Mouse (Mus musculus) liver, embryonic 13.5 days (tissue): ENCODE data around the gene Myog. TPM values are rescaled to one million over a fixed set of nuclear protein-coding genes. Genes with fewer than 3 reads are reported as not detected.

Experiments used
- polyA plus RNA-seq: library from polyadenylated mRNA; unstranded; fragments of >200 nt; fragmentation: Nextera tagmentation; extraction: Ambion mirVana; gene quantifications from 2 replicates; pipeline ENCODE4 v1.2.1, GENCODE M21; 2015

The Myog gene
- polyA plus RNA-seq, 1 experiment from 2014 or later: 4.1 TPM

Other genes starting within 250 kb of the Myog start
- gene Btg2, start 210.9 kb upstream of the Myog start, polyA plus RNA-seq: 79.6 and 89.1 TPM in 2 replicates
- 0.08 and 0.12 TPM in 2 replicates for gene Chit1, start 178.7 kb upstream of the Myog start, polyA plus RNA-seq
- 1.8 and 2.4 TPM in 2 replicates for gene Chil1, start 107.8 kb upstream of the Myog start, polyA plus RNA-seq
- 1.6 and 1.9 TPM in 2 replicates for gene Mybph, start 96.5 kb upstream of the Myog start, polyA plus RNA-seq
- 0.12 and 0.13 TPM in 2 replicates for gene Adora1, start 54.6 kb upstream of the Myog start, polyA plus RNA-seq
- 1.1 and 1.2 TPM in 2 replicates for gene Ppfia4, start 42.9 kb downstream of the Myog start, polyA plus RNA-seq
- 58.8 and 67.9 TPM in 2 replicates for gene Tmem183a, start 72.0 kb downstream of the Myog start, polyA plus RNA-seq
- not detected in 2 replicates for gene 4933406M09Rik, start 96.0 kb downstream of the Myog start, polyA plus RNA-seq
- 20.4 TPM in 2 replicates for gene Cyb5r1, start 115.6 kb downstream of the Myog start, polyA plus RNA-seq
- 130 and 138 TPM in 2 replicates for gene Adipor1, start 125.4 kb downstream of the Myog start, polyA plus RNA-seq
- 34.7 and 37.4 TPM in 2 replicates for gene Klhl12, start 165.5 kb downstream of the Myog start, polyA plus RNA-seq
- 19.8 and 23.9 TPM in 2 replicates for gene Rabif, start 204.7 kb downstream of the Myog start, polyA plus RNA-seq